Mouse (Mus musculus) megakaryocyte, adult 5-6 weeks (primary cell): ENCODE results near the gene Btnl9. TPM values are rescaled to one million over a fixed set of nuclear protein-coding genes. Genes with fewer than 3 reads are reported as not detected.
"Not testable (repeated sequence)": the region's sequence is repeated elsewhere in the genome, so short reads cannot be mapped to it uniquely, and the experiment has no call there.

Experiments used
- ATAC-seq: 2 replicates; pipeline ENCODE4 v1.8.0; 2016; ENCODE audit warnings: mild to moderate bottlenecking, inconsistent platforms; ENCODE audit not compliant: poor library complexity, severe bottlenecking
- total RNA-seq, 2 experiments: library from RNA; stranded (forward) in 1 of 2; stranded (reverse) in 1 of 2; fragments of 153-499, 151-499 nt in 1 of 2; fragments of 221-1000, 200-1000 nt in 1 of 2; gene quantifications; 2 replicates each; pipeline versions ENCODE4 v1.2.3 to v1.2.4; 2015 to 2017

The Btnl9 gene
- total RNA-seq (2015) (1.6 and 1.7 TPM in 2 replicates), total RNA-seq (2017) (2.3 and 4.2 TPM in 2 replicates)

DNA sequence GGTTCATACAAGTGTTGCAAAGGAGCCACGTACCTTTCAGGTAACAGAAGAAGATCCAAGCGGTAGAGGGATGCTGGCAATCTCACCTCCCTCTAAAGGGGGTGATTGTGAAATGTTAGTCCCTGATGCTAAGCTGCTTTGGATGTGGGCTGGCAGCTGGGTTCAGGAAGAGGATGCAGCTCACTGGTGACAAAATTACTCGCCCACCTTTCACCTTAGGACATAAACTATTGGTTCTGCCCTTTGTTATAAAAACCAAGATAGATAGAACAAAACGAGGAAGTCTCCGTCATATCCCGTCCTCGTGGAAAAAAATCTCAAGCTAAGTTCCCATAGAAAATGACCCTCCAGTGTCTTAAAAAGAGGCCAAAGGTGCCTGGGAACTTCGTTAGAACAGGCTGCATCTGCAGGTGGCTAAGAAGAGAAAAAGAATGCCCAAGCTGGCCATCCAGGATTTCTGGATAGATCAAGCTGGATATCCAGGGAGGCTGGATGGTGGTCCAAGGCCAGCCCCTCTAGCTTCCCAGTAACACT lies at the start of gene Btnl9:
TSS of gene Btnl9 (minus strand) at position 205 of the 534 bp plus-strand sequence.
- ATAC-seq: no peak

DNA sequence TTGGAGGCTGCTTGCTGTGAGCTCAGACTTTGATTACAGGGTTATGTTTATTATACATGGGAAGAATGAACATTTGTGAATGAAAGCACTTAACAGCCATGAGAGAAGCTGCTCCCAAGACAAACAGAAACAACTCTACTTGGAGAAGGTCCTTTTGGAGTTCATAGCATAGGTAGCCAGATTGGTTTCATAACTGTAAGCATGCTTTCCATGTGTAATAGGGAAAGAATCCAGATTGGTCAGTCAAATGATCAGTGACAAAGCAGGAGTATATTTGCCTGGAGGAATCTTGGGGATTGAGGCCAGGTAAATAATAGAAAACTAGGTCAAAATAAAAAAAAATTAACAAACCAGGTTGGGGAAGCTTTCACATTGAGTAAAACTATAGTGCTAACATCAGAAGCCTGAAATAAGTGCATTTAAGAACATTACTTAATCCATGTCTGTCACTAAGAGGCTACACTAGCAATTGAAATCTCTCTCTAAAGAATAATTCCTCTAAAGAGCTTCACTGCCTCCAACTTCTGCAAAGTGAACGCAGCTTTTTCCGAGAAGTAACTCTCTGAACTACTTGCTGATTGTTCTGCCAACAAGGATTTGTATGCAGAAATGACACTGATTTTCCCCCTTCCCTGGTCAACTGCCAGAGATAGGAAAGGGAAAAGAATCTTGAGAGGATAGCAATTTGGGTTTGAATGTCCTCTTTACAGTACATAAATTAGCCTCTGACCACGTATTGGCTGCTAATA lies 48.7 kb upstream of the Btnl9 start:
- peak; percentile 63 for ATAC-seq

- no peak for ATAC-seq
Measured at GRCm38 (mm10) chr11:49232781-49233180, 45.8 kb upstream of the Btnl9 start.

DNA sequence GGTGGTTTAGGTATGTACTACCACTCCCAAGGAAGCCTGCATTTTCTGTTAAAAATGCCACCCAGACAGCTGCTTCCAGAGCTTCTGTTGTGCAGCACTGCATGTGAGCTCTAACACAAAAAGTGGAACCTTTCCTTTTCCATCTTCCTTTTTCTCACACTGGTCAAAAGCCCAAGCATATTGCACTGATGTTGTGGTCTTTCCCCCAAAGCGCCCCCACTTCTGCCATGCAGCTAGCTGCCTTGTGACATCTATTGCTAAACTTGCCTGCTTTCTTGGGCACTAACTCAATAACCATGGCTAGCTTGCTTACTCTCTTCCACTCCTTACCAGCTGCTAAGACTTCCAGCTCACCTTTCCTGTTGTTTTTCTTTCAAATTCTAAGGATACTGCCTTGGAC lies 37.5 kb upstream of the Btnl9 start:
- ATAC-seq: peak; percentile 57

DNA sequence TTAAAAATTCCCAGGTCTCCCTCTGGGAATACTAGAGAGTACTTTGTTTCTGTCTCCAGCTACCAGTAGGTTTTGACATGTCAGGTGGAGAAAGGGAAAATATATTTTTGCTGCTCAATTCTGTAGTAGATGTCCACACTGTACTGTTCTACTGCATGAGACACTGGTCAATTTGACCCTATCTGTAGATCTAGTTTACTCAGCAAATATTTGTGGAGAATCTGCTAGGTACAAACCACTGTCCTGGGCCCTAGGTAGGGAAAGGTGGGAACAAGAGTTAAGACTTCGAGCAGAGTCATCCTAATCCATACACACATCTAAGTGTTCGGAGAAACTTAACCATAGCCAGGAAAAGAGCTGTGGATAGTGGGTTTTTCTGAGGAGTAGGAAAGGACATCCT lies 32.3 kb upstream of the Btnl9 start:
- ATAC-seq: no peak

DNA sequence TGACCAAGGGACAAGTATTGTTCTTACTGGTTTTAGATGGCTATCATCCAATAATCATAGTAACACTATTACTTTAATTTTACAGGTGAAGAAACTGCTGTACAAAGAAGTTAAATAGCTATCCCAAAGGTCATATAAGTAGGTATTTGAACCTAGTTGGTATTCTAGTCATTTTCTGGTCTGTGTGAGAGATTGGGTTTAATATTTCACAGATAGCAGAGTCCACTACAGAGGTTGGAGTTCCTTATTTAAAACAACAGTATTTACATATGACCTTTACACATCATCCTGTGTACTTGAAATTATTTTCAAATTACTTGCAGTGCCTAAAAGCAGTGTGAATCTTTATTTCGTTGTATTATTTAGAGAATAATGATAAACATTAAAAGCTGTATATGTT lies 26.5 kb upstream of the Btnl9 start:
- no peak for ATAC-seq

GRCm38 (mm10) chr11:49212577-49212976 lies 25.6 kb upstream of the Btnl9 start:
- ATAC-seq: no peak

GRCm38 (mm10) chr11:49207495-49207894 lies 20.5 kb upstream of the Btnl9 start:
- ATAC-seq: no peak

DNA sequence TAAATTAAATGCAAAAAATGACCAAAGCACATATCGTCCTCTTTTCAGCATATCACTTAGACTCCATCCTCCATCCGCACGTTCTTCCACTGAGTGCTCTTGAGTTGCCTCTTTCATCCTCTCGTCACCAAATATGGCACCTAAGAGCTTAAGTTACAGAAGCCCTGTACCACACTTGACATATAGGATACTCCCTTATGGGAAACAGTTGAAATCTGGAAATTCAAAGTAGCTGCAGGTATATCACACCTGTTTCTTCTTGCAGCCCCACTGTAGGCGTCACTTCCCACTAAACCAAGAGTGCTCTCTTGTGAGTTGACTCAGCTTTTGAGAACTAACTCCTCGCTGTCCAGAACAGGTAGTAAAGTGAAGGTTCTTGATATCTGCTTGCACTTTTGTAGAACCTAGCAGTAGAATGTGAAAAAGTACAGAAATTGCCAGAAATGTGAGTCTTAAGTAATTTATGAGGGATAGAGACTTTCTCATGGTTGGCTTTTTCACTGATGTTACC lies 18.2 kb upstream of the Btnl9 start:
- ATAC-seq: no peak

GRCm38 (mm10) chr11:49203771-49204497 lies 17.0 kb upstream of the Btnl9 start:
- peak; percentile 50 for ATAC-seq

DNA sequence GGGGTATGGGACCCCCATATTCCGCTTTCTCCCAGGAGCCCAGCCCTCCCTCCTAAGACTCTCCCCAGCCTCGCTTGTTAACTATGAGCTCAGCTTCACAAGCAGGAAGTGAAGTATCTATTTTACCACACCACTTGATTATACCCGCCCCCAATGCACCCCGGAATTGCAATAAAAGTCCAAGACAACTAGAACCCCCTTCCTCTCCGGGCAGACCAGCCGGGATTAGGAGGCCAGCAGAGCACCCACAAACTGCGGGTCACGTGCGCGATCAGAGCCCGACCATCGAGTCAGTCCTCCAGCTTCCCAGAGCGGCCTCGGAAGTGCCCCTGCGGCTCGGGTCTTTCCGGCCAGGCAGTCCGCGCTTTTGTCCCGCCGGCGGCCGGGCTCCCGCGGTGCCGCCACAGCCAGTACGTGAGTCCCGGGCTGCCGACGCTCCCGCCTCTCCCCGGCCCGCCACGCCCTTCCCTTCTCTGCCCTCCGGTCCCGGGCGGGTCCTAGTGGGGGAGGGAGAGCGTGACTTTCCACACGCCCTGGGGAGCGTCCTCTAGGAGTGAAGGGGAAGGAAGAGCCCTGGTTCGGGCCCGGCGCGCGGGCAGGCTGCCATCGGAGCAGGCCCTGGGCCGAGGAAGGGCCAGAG lies 16.3 kb upstream of the Btnl9 start, which contains the start of gene Zfp62:
TSS of gene Zfp62 (plus strand) at position 164 of the 640 bp plus-strand sequence.
- peak; percentile 82 for ATAC-seq

DNA sequence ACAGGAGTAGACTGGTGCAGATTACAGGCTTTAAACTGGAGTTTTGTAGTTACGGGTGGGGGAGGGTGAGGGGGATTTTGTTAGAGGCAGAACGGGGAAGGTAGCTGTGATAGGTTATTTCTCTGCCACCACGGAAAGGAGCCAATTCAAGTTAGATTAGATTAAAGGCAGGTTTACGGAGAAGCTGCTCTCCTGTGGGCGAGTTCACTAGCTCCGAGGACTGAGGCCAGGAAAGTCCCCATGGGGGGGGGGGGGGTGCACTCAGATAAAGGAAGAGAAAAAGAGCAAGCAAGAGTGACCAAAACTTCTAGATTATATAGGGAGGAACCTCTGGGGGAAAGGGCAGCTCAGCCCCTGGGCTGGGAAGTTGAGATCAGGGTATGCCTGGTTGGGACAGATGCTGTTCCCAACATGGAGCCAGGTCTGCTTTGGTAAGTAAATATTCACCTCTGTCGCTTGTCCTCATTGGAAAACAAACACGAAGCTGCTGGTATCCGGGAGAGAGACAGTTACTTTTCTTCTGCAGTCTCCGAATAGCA lies 15.6 kb upstream of the Btnl9 start:
- 0 out of 2 replicates have a peak, but pooled peaks have one; percentile 7 for ATAC-seq

GRCm38 (mm10) chr11:49202071-49202470 lies 15.1 kb upstream of the Btnl9 start:
- ATAC-seq: no peak

DNA sequence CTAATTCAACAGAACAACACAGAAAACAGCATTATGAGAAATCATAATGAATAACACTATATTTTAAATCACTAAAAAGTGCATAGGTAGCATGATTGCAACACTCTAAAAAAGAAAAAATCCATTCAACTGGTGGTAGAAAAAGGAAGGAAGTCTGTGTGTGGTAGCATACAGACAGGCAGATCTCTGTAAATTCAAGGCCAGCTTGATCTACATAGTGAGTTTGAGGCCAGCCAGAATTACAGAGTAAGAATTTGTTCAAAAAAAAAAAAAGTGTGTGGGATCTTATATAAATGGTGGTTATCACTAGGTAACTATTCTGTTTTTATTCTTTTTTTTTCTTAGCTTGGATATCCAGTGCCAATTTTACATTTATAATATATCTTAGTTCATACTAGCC lies 14.2 kb upstream of the Btnl9 start:
- ATAC-seq: no peak

GRCm38 (mm10) chr11:49200666-49201065 lies 13.7 kb upstream of the Btnl9 start:
- no peak for ATAC-seq

GRCm38 (mm10) chr11:49195819-49196322 lies 8.9 kb upstream of the Btnl9 start:
- peak; percentile 57; the same call in 1 of the 2 replicates for ATAC-seq

- not testable (repeated sequence) for ATAC-seq
Measured at GRCm38 (mm10) chr11:49194771-49195170, 7.8 kb upstream of the Btnl9 start.

DNA sequence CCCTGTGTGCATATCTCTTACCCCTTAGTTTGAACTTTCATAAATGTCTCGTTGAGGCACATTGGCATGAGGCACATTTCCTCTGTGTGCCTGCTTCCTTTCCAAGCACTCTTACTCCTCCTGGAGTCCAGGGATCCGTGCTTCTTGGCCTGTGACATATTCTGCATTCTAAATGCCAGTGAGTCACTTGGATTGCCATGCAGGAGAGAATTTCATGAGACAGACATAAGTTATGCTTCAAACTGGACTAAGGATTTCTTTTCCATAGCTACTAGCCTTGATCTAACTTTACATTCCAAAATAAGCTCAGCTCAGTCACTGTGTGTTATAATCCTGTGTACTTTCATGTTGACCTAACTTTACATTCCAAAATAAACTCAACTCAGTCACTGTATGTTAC lies 4.1 kb upstream of the Btnl9 start:
- no peak for ATAC-seq

DNA sequence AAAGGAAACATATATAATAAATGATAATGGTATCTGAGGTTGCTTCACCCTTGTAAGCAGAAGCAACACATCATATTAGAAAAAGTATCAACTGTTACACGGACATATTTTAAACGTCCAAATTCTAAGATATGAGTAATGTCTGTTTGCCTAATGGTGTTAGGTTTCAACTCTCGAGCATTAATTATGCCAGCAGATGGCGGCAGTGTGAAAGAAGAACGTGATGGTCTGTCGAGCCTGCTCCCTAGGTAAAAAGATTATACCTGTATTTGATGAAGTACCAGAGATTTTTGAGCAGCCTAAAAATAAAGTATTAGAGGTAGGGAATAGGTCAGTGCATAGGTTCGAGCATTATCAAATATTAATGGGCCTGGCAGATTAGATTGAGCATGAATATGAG lies 2.8 kb upstream of the Btnl9 start:
- ATAC-seq: peak; percentile 84

DNA sequence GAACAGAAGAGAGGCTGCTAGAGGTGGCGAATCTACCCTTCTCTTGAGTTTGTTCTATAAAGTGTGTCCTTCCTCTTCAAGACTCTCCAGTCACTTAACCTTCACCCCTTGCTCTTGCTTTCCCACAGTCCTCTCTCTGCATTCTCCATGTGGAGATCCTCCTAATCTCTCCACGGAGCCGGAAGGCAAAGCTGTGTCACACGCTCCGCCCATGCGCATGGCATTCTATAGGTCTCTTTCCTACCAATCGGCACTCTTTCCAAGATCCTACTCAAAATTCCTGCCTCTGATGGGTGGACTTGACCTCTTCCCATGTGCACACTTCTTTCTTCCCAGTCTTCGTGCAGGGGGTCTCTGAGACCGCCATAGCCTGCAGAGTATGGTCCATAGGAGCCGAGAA lies 742 bp upstream of the Btnl9 start:
- ATAC-seq: no peak

- ATAC-seq: no peak
Measured at GRCm38 (mm10) chr11:49186452-49186851, 507 bp downstream of the Btnl9 start.
